Mouse (Mus musculus): ENCODE data around the gene 1700025C18Rik. TPM values are rescaled to one million over a fixed set of nuclear protein-coding genes. Genes with fewer than 3 reads are reported as not detected.

1700025C18Rik gene
- total RNA-seq, 2 experiments from 2014 or later: not detected

DNA sequence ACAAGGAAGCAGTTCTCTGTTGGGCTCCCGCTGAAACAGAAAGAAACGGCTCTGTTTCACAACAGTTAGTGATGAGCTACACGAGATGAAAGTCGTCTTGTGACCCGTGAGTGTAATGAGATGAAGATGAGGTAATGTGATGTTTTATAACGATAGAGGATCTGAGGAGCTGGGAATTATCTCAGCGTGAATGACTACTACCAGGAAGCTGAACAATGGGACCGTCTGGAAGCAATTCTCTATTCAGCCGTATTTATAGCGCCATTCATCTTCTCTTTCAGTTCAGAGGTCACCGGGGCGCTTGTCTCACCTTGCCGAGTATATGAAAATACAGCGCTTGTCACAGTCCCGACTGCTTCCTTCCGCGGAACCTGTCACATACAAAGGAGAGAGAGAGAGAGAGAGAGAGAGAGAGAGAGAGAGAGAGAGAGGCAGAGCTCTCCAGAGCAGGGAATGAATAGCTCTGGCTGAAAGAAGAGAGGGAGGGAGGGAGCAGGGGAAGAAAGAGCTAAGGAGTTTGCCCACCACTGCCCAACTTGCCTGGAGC is 47.4 kb downstream of the 1700025C18Rik start:
- ATAC-seq (replicated peaks; ENCODE audit: poor library complexity, severe bottlenecking): peak; percentile 80

GRCm38 (mm10) chr2:165042126-165042525 is 48.4 kb downstream of the 1700025C18Rik start:
- ATAC-seq (replicated peaks; ENCODE audit: poor library complexity, severe bottlenecking): no peak

DNA sequence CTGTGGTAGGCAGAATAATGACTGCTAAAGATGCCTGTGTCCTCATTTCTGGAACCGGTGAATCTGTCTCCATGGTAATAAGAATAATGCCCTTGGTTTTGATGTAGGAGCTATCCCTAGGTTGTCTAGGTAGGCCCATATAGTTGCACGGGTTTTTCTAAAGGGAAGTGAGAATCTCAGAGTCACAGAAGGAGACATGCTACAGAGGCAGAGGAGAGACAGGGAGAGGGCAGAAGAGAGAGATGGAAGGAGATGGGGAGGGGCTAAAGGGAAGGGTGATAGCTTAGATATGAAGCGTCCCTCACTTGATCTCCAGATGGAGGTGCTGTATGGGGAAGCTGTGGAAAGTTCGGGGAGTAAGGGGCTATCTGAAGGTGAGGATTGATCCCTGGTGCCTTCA is 53.1 kb downstream of the 1700025C18Rik start:
- no peak; the same call in 1 of the 2 replicates for ATAC-seq (replicated peaks; ENCODE audit: poor library complexity, severe bottlenecking)

- no peak for ATAC-seq (replicated peaks; ENCODE audit: poor library complexity, severe bottlenecking)
These were observed 55.5 kb downstream of the 1700025C18Rik start for GRCm38 (mm10) chr2:165035058-165035431.

DNA sequence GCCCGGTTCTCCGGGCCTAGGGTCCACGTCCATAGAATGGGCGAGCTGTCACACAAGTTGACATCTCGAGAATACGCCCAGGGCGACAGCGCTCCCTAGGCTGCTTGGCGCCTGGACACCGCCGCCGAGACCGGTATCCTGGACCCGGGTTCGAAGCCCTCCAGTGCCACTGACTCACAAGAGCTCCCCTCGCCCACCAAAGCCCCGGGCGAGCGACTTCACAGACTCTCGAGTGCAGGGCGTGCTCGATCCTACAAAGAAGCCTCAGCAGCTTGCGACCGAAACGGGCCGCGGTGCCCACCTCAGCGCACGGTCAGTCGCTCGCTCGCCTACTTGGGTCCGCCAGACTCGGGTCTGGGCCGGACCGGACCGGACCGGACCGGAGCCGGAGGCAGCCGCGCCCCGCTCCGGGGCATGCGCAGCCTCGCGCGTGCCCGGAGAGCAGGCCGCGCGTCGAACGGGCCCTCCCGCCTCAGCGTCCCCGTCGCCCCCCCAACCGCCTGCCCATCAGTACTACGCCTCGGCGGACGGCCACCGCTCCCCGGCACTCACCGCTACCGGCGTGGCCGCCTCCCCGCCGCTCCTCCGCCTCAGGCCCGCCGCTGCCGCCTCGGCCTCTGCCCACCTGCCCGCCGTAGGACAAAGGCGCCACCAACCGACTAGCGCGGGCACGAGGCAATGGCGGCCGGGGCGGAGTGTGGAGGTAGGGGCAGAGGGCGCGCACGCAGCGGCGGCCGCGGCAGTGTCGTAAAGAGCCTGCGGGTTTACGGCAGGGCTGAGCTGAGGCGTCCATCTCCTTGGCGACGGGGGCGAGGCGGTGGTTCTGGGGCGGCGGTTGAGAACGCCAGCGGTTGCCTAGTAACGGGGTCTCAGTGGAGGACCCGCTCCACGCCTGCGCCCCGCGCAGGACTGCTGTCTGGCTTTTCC is 56.2 kb downstream of the 1700025C18Rik start, which contains the start of gene Ncoa5:
TSS of gene Ncoa5 (minus strand) at position 737 of the 927 bp plus-strand sequence.
- ATAC-seq (replicated peaks; ENCODE audit: poor library complexity, severe bottlenecking): peak; percentile 98

GRCm38 (mm10) chr2:165033306-165033705 is 57.2 kb downstream of the 1700025C18Rik start:
- ATAC-seq (replicated peaks; ENCODE audit: poor library complexity, severe bottlenecking): no peak

DNA sequence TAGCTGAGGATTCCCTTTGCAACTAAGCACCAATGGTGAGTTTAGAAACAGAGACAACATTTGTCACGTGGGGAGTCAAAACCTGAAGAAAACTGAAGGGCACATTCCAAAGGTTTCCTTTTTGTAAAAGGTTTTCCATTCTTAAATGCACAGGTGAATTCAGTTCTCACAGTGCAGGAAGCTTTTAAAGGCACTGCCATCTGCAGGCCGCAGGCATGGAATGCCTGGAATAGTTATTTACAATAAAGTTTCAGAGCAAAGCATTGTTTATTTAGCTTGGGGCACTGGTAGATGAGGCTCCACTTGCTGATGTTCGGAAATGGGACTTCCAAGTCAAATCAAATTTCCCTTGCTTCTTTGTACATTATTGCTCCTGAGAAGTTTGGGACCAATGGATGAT is 58.0 kb downstream of the 1700025C18Rik start:
- ATAC-seq (replicated peaks; ENCODE audit: poor library complexity, severe bottlenecking): no peak

Other genes starting within 250 kb of the 1700025C18Rik start
- not detected in 2 replicates for gene Pltp, start 233.0 kb downstream of the 1700025C18Rik start, total RNA-seq (2014; fragmentation: Nextera tagmentation)
- not detected in 2 replicates for gene Pltp, start 233.0 kb downstream of the 1700025C18Rik start, total RNA-seq (2017)
- gene Pcif1, start 211.4 kb downstream of the 1700025C18Rik start, total RNA-seq (2014; fragmentation: Nextera tagmentation): 36.7 and 50.8 TPM in 2 replicates
- gene Pcif1, start 211.4 kb downstream of the 1700025C18Rik start, total RNA-seq (2017): 21.3 and 27.4 TPM in 2 replicates
- gene Zfp335, start 179.0 kb downstream of the 1700025C18Rik start, total RNA-seq (2014; fragmentation: Nextera tagmentation): 11.5 and 16.3 TPM in 2 replicates
- 5.6 and 7.5 TPM in 2 replicates for gene Zfp335, start 179.0 kb downstream of the 1700025C18Rik start, total RNA-seq (2017)
- gene Mmp9, start 150.0 kb downstream of the 1700025C18Rik start, total RNA-seq (2014; fragmentation: Nextera tagmentation): 0.95 TPM in 1 of 2 replicates, not detected in the other
- 10.0 and 10.7 TPM in 2 replicates for gene Mmp9, start 150.0 kb downstream of the 1700025C18Rik start, total RNA-seq (2017)
- 0.21 TPM in 1 of 2 replicates, not detected in the other for gene Slc12a5, start 129.9 kb downstream of the 1700025C18Rik start, total RNA-seq (2014; fragmentation: Nextera tagmentation)
- gene Slc12a5, start 129.9 kb downstream of the 1700025C18Rik start, total RNA-seq (2017): 0.43 TPM in 1 of 2 replicates, not detected in the other
- gene Ncoa5, start 55.9 kb downstream of the 1700025C18Rik start, total RNA-seq (2014; fragmentation: Nextera tagmentation): 31.9 and 38.5 TPM in 2 replicates
- gene Ncoa5, start 55.9 kb downstream of the 1700025C18Rik start, total RNA-seq (2017): 35.0 and 38.3 TPM in 2 replicates
- not detected in 2 replicates for gene Cd40, start 35.1 kb downstream of the 1700025C18Rik start, total RNA-seq (2014; fragmentation: Nextera tagmentation)
- not detected in 2 replicates for gene Cd40, start 35.1 kb downstream of the 1700025C18Rik start, total RNA-seq (2017)
- not detected in 2 replicates for gene Cdh22, start 144.1 kb upstream of the 1700025C18Rik start, total RNA-seq (2014; fragmentation: Nextera tagmentation)
- gene Cdh22, start 144.1 kb upstream of the 1700025C18Rik start, total RNA-seq (2017): not detected in 2 replicates
- gene Slc35c2, start 197.1 kb upstream of the 1700025C18Rik start, total RNA-seq (2014; fragmentation: Nextera tagmentation): 90.6 and 93.9 TPM in 2 replicates
- gene Slc35c2, start 197.1 kb upstream of the 1700025C18Rik start, total RNA-seq (2017): 79.6 and 89.9 TPM in 2 replicates
- 53.2 and 57.9 TPM in 2 replicates for gene Elmo2, start 235.7 kb upstream of the 1700025C18Rik start, total RNA-seq (2014; fragmentation: Nextera tagmentation)
- gene Elmo2, start 235.7 kb upstream of the 1700025C18Rik start, total RNA-seq (2017): 28.5 and 38.8 TPM in 2 replicates

All from granulocyte monocyte progenitor cell, adult 5-6 weeks (primary cell).